Mouse (Mus musculus) testis, postnatal 14 days (tissue): ENCODE results near the gene Daam1.
A peak's percentile ranks its signal among the peaks of the same experiment; 100 is the strongest.
"Not testable (repeated sequence)": the region's sequence is repeated elsewhere in the genome, so short reads cannot be mapped to it uniquely, and the experiment has no call there.

ENCODE experiments used
- DNase-seq: peaks from one replicate; pipeline ENCODE4 v3.0.0; 2021; ENCODE audit warnings: low spot score

Daam1 gene

DNA sequence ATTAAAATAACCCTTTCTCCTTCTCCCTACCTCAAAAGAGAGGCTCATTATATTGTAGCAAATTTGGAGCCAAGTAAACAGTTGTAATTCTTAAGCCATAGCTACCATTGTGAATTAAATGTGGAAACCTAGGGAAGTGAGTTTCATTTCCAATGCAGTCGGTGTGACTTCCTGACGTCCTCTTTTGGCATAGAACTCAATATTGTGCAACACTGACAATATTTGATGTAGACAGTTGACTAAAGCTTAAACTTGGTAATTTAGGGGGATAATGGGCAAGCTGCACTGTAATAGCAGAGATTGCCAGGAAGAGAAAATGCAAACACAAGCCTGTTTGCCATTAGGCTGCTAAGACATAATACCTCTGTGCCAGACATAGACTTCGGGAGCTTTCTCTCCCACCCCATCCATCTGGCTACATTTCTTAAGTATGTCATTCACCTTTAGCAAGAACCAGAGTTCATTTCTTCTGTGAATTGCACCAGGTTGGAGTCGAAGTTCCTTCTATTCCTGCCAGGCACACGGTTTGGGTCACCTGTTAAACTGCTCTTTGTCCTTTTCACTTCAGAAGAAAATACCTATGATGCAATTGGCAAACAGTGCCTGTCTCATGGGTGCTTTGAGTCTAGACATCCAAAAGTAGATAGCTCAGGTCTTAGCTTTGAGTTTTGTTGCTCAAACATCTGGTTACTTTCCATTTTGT is 5.2 kb downstream of the Daam1 start:
- DNase-seq, result no peak

- no peak for DNase-seq
Measured at GRCm38 (mm10) chr12:71836776-71837175, 5.9 kb downstream of the Daam1 start.

GRCm38 (mm10) chr12:71837576-71837975 is 6.7 kb downstream of the Daam1 start:
- DNase-seq, result no peak

DNA sequence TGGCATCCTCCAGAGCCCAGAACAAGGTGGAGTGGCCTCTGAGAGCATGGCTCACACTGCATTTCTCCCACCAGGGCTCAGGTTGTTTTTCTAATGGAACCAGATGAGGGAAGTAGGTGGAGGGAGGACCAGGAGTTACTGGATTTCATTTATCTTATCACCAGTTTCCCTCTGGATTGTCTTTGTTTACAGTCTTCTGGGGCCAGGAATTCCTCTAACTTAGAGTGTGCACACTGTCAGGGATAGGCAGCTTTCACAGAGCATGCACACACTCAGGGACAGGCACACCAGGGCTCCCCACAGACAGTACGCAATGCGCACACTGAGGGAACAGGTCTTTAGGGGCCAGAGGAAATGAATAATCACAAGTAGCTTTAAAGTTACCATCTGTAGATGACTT is 7.4 kb downstream of the Daam1 start:
- no peak for DNase-seq

- DNase-seq, result no peak
Measured at GRCm38 (mm10) chr12:71839653-71840052, 8.8 kb downstream of the Daam1 start.

GRCm38 (mm10) chr12:71840430-71841186 is 9.7 kb downstream of the Daam1 start:
- DNase-seq, result no peak

DNA sequence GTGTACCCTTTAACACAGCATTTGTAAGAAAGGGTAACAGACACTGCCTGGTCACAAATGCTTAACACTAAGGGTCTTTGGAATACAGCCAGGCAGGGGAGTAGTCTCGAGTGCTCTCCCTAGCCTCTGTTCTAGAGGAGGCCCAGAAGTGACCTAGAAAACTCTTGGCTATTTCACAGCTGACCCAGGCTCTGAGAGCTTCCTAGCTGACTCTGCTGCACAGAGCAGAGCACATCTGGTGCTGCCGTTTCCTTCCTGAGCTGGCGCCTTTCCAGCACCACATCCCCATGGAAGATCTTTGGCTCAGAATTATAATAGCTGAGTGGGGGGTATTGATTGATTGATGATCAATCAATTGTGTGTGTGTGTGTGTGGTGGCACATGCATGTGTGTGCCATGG is 11.1 kb downstream of the Daam1 start:
- no peak for DNase-seq

DNA sequence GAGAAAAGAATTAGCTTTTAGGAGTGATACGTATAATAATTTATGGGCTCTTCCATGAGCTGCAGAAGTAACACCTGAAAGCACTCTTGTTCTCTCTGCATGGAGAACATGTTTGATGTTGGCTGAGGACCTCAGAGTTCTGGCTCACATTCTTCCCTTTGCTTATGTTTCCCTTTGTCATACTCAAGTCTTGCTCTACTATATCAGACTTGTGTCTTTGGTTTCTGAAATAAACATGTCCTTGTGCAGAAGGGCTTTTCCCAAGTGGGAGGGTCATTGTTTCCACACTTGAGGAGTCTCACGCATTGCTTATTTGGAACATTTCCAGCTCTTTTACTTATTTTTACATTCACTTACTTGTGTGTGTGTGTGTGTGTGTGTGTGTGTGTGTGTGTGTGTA is 11.7 kb downstream of the Daam1 start:
- no peak for DNase-seq

DNA sequence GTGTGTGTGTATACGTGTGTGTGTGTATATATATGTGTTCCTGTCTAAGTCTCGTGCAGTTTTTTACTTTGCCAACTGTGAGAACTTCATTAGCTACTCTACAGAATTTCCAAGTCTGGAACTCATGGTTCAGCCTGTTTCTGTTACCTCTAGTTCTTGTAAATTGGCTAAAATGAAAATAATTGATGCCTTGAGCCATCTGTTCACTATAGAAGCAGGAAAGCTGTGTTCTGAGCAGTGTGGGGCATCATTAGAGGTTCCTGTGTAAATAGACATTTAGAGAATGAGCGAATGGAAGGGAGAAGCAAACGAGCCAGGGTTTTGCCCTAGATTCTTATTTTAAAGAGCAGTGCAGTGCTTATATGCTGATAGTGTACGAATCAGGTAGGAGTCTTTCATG is 14.6 kb downstream of the Daam1 start:
- DNase-seq, result no peak

DNA sequence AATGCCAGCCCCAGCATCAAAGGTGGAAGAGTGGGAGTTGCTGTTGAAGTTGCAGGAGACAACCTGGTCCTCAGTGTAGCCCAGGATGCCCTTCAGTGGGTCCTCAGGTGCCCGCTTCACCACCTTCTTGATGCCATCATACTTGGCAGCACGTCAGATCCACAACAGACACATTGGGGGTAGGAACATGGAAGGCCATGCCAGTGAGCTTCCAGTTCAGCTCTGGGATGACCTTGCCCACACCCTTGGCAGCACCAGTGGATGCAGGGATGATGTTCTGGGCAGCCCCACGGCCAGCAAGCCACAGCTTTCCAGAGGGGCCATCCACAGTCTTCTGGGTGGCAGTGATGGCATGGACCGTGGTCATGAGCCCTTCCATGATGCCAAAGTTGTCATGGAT is 15.5 kb downstream of the Daam1 start:
- DNase-seq, result not testable (repeated sequence)

DNA sequence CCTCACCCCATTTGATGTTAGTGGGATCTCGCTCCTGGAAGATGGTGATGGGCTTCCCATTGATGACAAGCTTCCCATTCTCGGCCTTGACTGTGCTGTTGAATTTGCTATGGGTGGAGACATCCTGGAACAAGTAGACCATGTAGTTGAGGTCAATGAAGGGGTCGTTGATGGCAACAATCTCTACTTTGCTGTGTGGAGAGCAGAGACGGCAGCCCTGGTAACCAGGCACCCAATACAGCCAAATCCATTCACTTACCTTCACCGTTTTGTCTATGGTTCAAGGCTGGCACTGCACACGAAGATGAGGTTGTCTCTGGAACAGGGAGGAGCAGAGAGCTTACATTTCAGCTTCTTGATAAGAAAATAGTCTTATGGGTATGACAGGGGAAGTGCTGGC is 16.1 kb downstream of the Daam1 start:
- not testable (repeated sequence) for DNase-seq

- no peak for DNase-seq
Measured at GRCm38 (mm10) chr12:71847617-71848016, 16.7 kb downstream of the Daam1 start.

DNA sequence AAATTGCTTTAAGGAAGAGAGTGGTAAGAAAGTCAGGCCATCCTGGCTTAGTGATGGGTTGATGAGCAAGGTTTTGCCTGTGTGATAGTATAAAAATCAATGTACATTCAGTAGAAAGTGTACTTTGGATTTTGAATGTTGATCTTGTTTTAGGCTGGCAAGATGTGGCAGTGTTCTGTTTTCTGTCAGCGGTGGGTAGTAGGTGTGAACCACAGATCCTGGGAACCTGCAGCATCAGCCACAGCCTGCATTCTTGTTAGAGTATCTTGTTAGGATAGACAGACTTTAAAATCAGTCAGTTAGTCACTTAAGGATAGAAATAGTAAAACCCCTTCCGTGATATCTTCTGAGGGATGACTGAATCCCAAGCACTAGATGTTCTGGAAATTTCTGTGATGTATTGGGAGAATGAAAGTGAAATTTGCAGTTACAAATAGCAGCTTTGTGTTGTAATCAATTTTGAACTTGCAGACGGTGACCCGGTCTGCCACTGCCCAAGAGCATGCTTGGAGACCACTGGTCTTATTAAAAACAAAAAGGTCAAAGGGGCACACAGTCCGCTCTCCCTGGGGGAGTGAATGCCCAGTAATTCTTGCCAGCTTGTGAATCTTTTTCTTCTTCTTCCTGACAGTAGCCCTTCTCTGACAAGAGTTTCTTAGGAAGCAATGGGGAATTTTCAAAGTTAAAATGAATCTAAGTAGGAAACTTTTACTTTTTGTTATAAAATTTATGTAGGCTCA is 17.3 kb downstream of the Daam1 start:
- DNase-seq, result no peak

DNA sequence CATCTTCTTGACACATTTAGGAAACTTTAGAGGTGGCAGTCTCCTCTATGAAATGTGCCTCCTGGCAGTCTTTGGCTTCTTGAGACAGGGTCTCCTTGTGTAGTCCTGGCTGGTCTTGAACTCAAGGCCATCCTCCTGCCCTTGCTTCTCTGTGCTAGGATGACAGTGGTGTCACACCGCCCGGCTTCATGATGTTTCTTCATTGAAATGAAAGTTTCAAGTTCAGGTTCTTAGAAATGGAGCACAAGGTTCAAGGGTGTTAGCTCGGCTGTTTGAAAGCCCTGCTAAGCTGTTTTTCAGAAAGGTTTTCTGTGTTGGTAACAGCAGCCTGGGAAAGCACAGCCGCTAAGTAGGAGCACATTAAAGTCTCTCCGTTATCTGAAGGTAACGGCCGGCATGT is 18.2 kb downstream of the Daam1 start:
- no peak for DNase-seq

GRCm38 (mm10) chr12:71850135-71850534 is 19.3 kb downstream of the Daam1 start:
- no peak for DNase-seq

GRCm38 (mm10) chr12:71852678-71853077 is 21.8 kb downstream of the Daam1 start:
- DNase-seq, result no peak

GRCm38 (mm10) chr12:71853694-71854093 is 22.8 kb downstream of the Daam1 start:
- DNase-seq, result peak; percentile 27

DNA sequence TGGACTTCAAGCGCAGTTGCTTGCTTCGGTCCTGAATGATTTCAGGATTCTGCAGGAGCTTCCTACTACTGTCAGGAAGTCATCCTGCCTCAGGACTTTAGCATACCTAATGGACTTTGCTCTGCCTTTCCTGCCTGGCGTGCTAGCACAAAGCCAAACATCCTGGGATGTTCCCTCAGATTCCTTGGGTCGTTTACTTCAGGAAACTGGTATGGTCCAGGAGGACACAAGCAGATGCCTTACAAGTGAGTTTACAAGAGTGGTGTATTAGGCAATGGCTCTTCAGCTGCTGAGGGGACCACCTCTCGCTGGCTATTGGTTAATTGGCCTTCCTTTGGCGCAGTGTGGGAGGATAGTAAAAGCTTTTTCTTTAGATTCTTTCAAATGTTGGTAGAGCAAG is 23.3 kb downstream of the Daam1 start:
- no peak for DNase-seq

DNA sequence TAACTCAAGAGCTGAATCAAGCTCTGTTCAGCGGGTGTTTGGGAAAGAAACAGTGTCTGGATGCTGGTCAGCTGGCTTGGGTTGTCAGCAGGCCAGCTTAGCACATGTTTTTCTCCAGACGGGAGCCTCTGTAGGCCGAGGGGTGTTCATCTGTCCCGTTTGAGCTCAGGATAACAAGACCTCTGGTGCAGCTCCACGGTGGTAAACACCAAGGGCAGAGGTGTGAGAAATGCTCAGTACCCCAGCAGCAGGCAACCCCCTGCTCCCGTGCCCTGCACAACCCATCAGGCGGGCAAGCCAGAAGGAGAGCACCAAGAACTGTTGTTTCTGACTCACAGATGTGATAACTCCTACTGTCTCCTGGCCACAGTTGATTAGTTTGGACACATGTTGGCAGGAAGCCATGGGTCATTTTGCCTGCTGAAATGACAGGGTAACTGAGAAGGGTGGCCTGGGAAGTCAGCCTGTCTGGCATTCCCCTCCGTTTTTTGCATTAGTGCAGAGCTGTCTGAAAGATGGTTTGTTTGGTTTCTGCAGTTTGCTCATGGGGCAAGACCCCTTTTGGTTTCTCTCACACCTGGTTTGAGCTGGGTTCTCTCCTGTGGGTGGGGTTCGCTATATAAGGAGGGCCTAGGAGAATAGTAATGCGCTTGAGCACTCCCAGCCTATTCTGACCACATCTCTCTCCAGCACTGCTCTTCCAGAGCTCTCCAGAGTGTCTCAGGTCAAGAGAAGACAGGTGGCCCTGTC is 25.0 kb downstream of the Daam1 start:
- peak; percentile 16 for DNase-seq

GRCm38 (mm10) chr12:71856480-71856754 is 25.5 kb downstream of the Daam1 start:
- DNase-seq, result no peak

DNA sequence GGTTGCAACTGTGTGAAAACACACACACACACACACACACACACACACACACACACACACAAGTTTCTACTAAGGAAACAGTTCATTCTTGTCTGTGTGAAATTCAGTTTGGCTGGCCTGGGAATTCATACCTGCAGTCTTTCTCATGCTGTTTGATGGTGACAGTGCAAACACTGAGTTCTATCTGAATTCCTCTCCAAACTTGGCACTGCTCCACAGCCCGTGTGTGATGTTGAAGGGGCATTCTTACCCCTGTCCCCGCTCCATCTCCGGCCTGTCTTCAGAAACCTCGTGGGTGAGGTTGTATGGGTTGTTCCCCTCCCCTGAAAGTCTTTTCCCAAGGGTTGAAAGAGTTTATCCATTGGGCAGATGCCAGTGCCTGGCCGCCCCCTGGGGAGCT is 28.2 kb downstream of the Daam1 start:
- DNase-seq, result no peak

GRCm38 (mm10) chr12:71863846-71864543 is 33.1 kb downstream of the Daam1 start:
- DNase-seq, result no peak
